In genomic region chr5:38153636-38154035, GRCm38 (mm10) we compare ENCODE assay signal across 14 mouse cellular contexts. TPM values are rescaled to one million over a fixed set of nuclear protein-coding genes. Genes with fewer than 3 reads are reported as not detected.
DNase-seq lines count a peak whose midpoint lies in the region; ATAC-seq lines count a peak whose summit lies in the region.
"Had no signal": no experiment of that assay in that cellular context is flagged by ENCODE, and none has a peak within 500 bp of the region (broad histone marks: within the 10 kb centered on the region; RNA-seq: fewer than 3 reads in every experiment).

No protein-coding gene starts in this region.

- no peak overlapping the region for H3K4me3 ChIP-seq in forebrain, embryonic 12.5 days (replicated peaks)
- H3K4me3 ChIP-seq in forebrain, embryonic 11.5 days (ENCODE audit: low read depth, low read length): no peak overlapping the region
- H3K4me3 ChIP-seq in forebrain, embryonic 15.5 days: peak overlapping the region; percentile 1; the same call in 1 of the 2 replicates
- H3K4me3 ChIP-seq in midbrain, embryonic 15.5 days: peak overlapping the region; percentile 1; the same call in 1 of the 2 replicates
- H3K4me3 ChIP-seq: kidney, embryonic 15.5 days; stomach, embryonic 15.5 days had no signal

- DNase-seq in forebrain, embryonic 11.5 days (ENCODE audit: low spot score): no peak
- peak; percentile 69 to 71 for DNase-seq in cerebellum, adult 18-20 months
- DNase-seq in layer of hippocampus, adult 18-20 months (ENCODE audit: low spot score in 2 of 2): no peak
- no peak for DNase-seq in B cell, adult 2 months
- no peak for DNase-seq in gastrocnemius, postnatal 25 days
- DNase-seq: adrenal gland, adult 2 months; heart, adult 18-20 months; thymus, postnatal 25 days had no signal

- H3K9me3 ChIP-seq in forebrain, embryonic 12.5 days: no peaks in the 10 kb centered on the region; the same call in 1 of the 2 replicates
- no peaks in the 10 kb centered on the region for H3K9me3 ChIP-seq in forebrain, embryonic 11.5 days (ENCODE audit: control insufficient read depth, low read length)
- H3K9me3 ChIP-seq in forebrain, embryonic 15.5 days: no peaks in the 10 kb centered on the region
- no peaks in the 10 kb centered on the region for H3K9me3 ChIP-seq in midbrain, embryonic 15.5 days
- H3K9me3 ChIP-seq: kidney, embryonic 15.5 days; stomach, embryonic 15.5 days had no signal

- ATAC-seq in forebrain, embryonic 12.5 days (ENCODE audit: low FRiP score): no peak
- ATAC-seq in forebrain, embryonic 11.5 days (replicated peaks; ENCODE audit: low FRiP score): no peak
- no peak for ATAC-seq in forebrain, embryonic 15.5 days (replicated peaks)
- ATAC-seq in midbrain, embryonic 15.5 days (replicated peaks): no peak

- 90% methylated on average over 5 of the region's 5 CpGs for WGBS in forebrain, embryonic 12.5 days
- 87% methylated on average over 5 of the region's 5 CpGs for WGBS in forebrain, embryonic 11.5 days
- WGBS in forebrain, embryonic 15.5 days: 77% methylated on average over 5 of the region's 5 CpGs
- WGBS in midbrain, embryonic 15.5 days: 85% methylated on average over 5 of the region's 5 CpGs

- H3K4me2 ChIP-seq in forebrain, embryonic 12.5 days: peak overlapping the region; percentile 2
- no peak overlapping the region for H3K4me2 ChIP-seq in forebrain, embryonic 11.5 days (ENCODE audit: low read depth, low read length, severe bottlenecking)
- H3K4me2 ChIP-seq in forebrain, embryonic 15.5 days (replicated peaks): peak overlapping the region; percentile 28
- peak overlapping the region; percentile 20 for H3K4me2 ChIP-seq in midbrain, embryonic 15.5 days
- H3K4me2 ChIP-seq: kidney, embryonic 15.5 days; stomach, embryonic 15.5 days had no signal

- H3K4me1 ChIP-seq in forebrain, embryonic 12.5 days: peaks cover 66% of the 10 kb centered on the region
- H3K4me1 ChIP-seq in forebrain, embryonic 11.5 days (replicated peaks; ENCODE audit: control insufficient read depth, insufficient read depth, low read length): peaks cover 6% of the 10 kb centered on the region; the same call in 1 of the 2 replicates
- peaks cover 75% of the 10 kb centered on the region for H3K4me1 ChIP-seq in forebrain, embryonic 15.5 days
- H3K4me1 ChIP-seq in midbrain, embryonic 15.5 days: peaks cover 78% of the 10 kb centered on the region

- peaks cover 90% of the 10 kb centered on the region for H3K36me3 ChIP-seq in forebrain, embryonic 12.5 days (replicated peaks)
- peaks cover 46% of the 10 kb centered on the region for H3K36me3 ChIP-seq in forebrain, embryonic 11.5 days (ENCODE audit: control insufficient read depth, insufficient read depth, low read length)
- peaks cover 80% of the 10 kb centered on the region for H3K36me3 ChIP-seq in forebrain, embryonic 15.5 days
- peaks cover 62% of the 10 kb centered on the region for H3K36me3 ChIP-seq in midbrain, embryonic 15.5 days (replicated peaks)

- no peak overlapping the region for H3K9ac ChIP-seq in forebrain, embryonic 12.5 days
- H3K9ac ChIP-seq in forebrain, embryonic 11.5 days (ENCODE audit: low read length): no peak overlapping the region
- H3K9ac ChIP-seq in forebrain, embryonic 15.5 days (replicated peaks): 0 out of 2 replicates have a peak overlapping the region, but pooled peaks have one; percentile 1
- peak overlapping the region; percentile 10; the same call in 1 of the 2 replicates for H3K9ac ChIP-seq in midbrain, embryonic 15.5 days
- H3K9ac ChIP-seq: kidney, embryonic 15.5 days; stomach, embryonic 15.5 days had no signal

- no peak overlapping the region for H3K27ac ChIP-seq in forebrain, embryonic 12.5 days
- H3K27ac ChIP-seq in forebrain, embryonic 11.5 days (ENCODE audit: low read depth, low read length): no peak overlapping the region
- H3K27ac ChIP-seq in forebrain, embryonic 15.5 days (replicated peaks): no peak overlapping the region
- H3K27ac ChIP-seq in midbrain, embryonic 15.5 days: no peak overlapping the region; the same call in 1 of the 2 replicates
- H3K27ac ChIP-seq: kidney, embryonic 15.5 days; macrophage; stomach, embryonic 15.5 days had no signal

- H3K27me3 ChIP-seq in forebrain, embryonic 12.5 days: no peaks in the 10 kb centered on the region
- no peaks in the 10 kb centered on the region for H3K27me3 ChIP-seq in forebrain, embryonic 11.5 days (ENCODE audit: control insufficient read depth, insufficient read depth, low read length)
- H3K27me3 ChIP-seq in forebrain, embryonic 15.5 days: no peaks in the 10 kb centered on the region
- no peaks in the 10 kb centered on the region for H3K27me3 ChIP-seq in midbrain, embryonic 15.5 days (replicated peaks)
- H3K27me3 ChIP-seq: kidney, embryonic 15.5 days; stomach, embryonic 15.5 days had no signal

RNA-seq across cellular contexts. Expression of gene Nsg1, which starts 6.1 kb away (rescaled TPM):
- 376 and 398 TPM in 2 replicates for polyA plus RNA-seq in forebrain, embryonic 12.5 days (2016; fragmentation: Nextera tagmentation; extraction: Ambion mirVana)
- polyA plus RNA-seq in forebrain, embryonic 11.5 days (2014; fragmentation: Nextera tagmentation; extraction: Ambion mirVana): 54.3 and 76.1 TPM in 2 replicates
- polyA plus RNA-seq in forebrain, embryonic 15.5 days (2015; fragmentation: Nextera tagmentation; extraction: Ambion mirVana): 1,162 and 1,219 TPM in 2 replicates
- polyA plus RNA-seq in midbrain, embryonic 15.5 days (2015; fragmentation: Nextera tagmentation; extraction: Ambion mirVana): 1,489 and 1,499 TPM in 2 replicates
- total RNA-seq in layer of hippocampus, adult 18-20 months (2021): 100 to 1,000 TPM; 425 to 451 TPM
- 1 to 10 TPM; 3.2 TPM for total RNA-seq in gastrocnemius, postnatal 25 days (2021)
- polyA plus RNA-seq: macrophage had no signal

Comparison
In these comparisons a context has a peak if more than half of its experiments do, and no peak if none do; other contexts are left out.
1. H3K4me3 ChIP-seq: peak in forebrain, embryonic 15.5 days (single experiment) and midbrain, embryonic 15.5 days (single experiment); none in forebrain, embryonic 12.5 days (single experiment) and forebrain, embryonic 11.5 days (single experiment).
2. H3K9ac ChIP-seq: peak in forebrain, embryonic 15.5 days (single experiment) and midbrain, embryonic 15.5 days (single experiment); none in forebrain, embryonic 12.5 days (single experiment) and forebrain, embryonic 11.5 days (single experiment).
3. DNase-seq: peak in cerebellum, adult 18-20 months (2 of 2); none in forebrain, embryonic 11.5 days (single experiment), layer of hippocampus, adult 18-20 months (0 of 2), B cell, adult 2 months (0 of 2) and gastrocnemius, postnatal 25 days (single experiment).